Mouse (Mus musculus): ENCODE data around the gene Heatr5a.

DNA sequence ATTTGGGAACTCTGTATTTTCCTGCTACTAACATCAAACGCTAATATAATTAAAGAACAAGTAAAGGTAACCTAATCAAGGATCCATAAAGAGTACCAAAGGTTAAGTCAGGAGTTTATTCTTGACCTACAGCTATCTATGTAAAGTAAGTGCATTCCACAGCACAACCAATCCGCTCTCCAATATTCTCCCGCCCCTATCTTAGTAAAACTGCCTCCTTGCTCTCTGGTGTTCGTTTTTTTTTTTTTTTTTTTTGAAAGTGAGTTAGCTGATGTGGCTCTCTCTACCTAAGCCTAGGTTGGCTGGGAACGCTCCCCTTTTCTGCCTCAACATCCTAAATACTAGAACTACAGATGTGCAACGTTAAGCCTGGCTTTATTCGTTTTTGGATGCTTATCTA is 1.2 kb downstream of the Heatr5a start:
- TF ChIP-seq POLR2A (IDR thresholded peaks at IDR 0.05; ENCODE audit: insufficient read depth, low read depth, low read length) (no peak), CTCF (IDR thresholded peaks at IDR 0.05; ENCODE audit: insufficient read depth, low read depth, low read length) (no peak)

All from olfactory bulb, adult 2 months (tissue).